Mouse (Mus musculus) MEL (cell line): ENCODE data around the gene Pym1. TPM values are rescaled to one million over a fixed set of nuclear protein-coding genes. Genes with fewer than 3 reads are reported as not detected.

ENCODE experiments used
- DNase-seq: peaks from one replicate; pipeline ENCODE4 v3.0.0; 2011; ENCODE audit warnings: low read depth, low spot score
- H3K27ac ChIP-seq: 2 replicates; pipeline ENCODE4 v1.5.1; 2012; ENCODE audit warnings: low read depth, mild to moderate bottlenecking, control low read depth, low read length, moderate library complexity; ENCODE audit not compliant: control insufficient read depth
- H3K27me3 ChIP-seq, 2 experiments: fragments of 150-350 bp in 1 of 2; sonication (generic) in 1 of 2; 2 replicates each; pipeline ENCODE4 v1.6.1; 2012; ENCODE audit warnings: low read length in 2 of 2, mild to moderate bottlenecking in 2 of 2, improper control_type of control experiment in 1 of 2, moderate library complexity in 1 of 2; ENCODE audit not compliant: insufficient read depth in 2 of 2, control insufficient read depth in 1 of 2
- H3K36me3 ChIP-seq, 2 experiments: 2 replicates each; pipeline ENCODE4 v1.6.1; 2012 to 2014; ENCODE audit warnings: low read length in 2 of 2, improper control_type of control experiment in 1 of 2, inconsistent platforms in 1 of 2, mild to moderate bottlenecking in 1 of 2; ENCODE audit not compliant: insufficient read depth in 2 of 2, control insufficient read depth in 1 of 2
- H3K4me1 ChIP-seq, 2 experiments: fragments of 150-350 bp in 1 of 2; sonication (generic) in 1 of 2; 2 replicates each; pipeline ENCODE4 v1.6.1; 2012; ENCODE audit warnings: low read length in 2 of 2, improper control_type of control experiment in 1 of 2, mild to moderate bottlenecking in 1 of 2; ENCODE audit not compliant: insufficient read depth in 2 of 2, control insufficient read depth in 1 of 2
- H3K4me3 ChIP-seq, 2 experiments: fragments of 150-350 bp in 1 of 2; sonication (generic) in 1 of 2; 2 replicates each; pipeline ENCODE4 v1.5.1; 2012; ENCODE audit warnings: low read depth in 2 of 2, low read length in 2 of 2, mild to moderate bottlenecking in 2 of 2, moderate library complexity in 2 of 2, control low read depth in 1 of 2, improper control_type of control experiment in 1 of 2; ENCODE audit not compliant: control insufficient read depth in 1 of 2, insufficient read depth in 1 of 2
- H3K79me2 ChIP-seq: 2 replicates; pipeline ENCODE4 v1.6.1; 2012; ENCODE audit warnings: mild to moderate bottlenecking, low read length, moderate library complexity; ENCODE audit not compliant: control insufficient read depth, poor library complexity, insufficient read depth
- H3K9ac ChIP-seq: 2 replicates; pipeline ENCODE4 v1.6.1; 2012; ENCODE audit warnings: low read depth, mild to moderate bottlenecking, control low read depth, low read length, moderate library complexity; ENCODE audit not compliant: control insufficient read depth, poor library complexity, severe bottlenecking
- H3K9me3 ChIP-seq: fragments of 150-350 bp; sonication (generic); replicated peaks from 2 replicates; pipeline ENCODE4 v1.6.1; 2012; ENCODE audit warnings: mild to moderate bottlenecking, low read length, improper control_type of control experiment, moderate library complexity; ENCODE audit not compliant: insufficient read depth
- BHLHE40 ChIP-seq: IDR thresholded peaks from 2 replicates; pipeline ENCODE4 v1.6.1; 2012; ENCODE audit warnings: low read depth, mild to moderate bottlenecking, inconsistent platforms, low read length, improper control_type of control experiment, borderline replicate concordance
- E2F4 ChIP-seq: IDR thresholded peaks from 2 replicates; pipeline ENCODE4 v1.6.1; 2011; ENCODE audit warnings: low read depth, low read length, improper control_type of control experiment, borderline replicate concordance
- ELF1 ChIP-seq: IDR thresholded peaks from 2 replicates; pipeline ENCODE4 v1.6.1; 2014; ENCODE audit warnings: low read depth, mild to moderate bottlenecking, inconsistent platforms, low read length, improper control_type of control experiment, moderate library complexity
- ETS1 ChIP-seq: IDR thresholded peaks from 2 replicates; pipeline ENCODE4 v1.6.1; 2012; ENCODE audit warnings: low read depth, mild to moderate bottlenecking, inconsistent platforms, low read length, improper control_type of control experiment, moderate library complexity
- HCFC1 ChIP-seq: IDR thresholded peaks from 2 replicates; pipeline ENCODE4 v1.6.1; 2012; ENCODE audit warnings: low read depth, mild to moderate bottlenecking, inconsistent platforms, low read length, improper control_type of control experiment, moderate library complexity
- JUND ChIP-seq: IDR thresholded peaks from 2 replicates; pipeline ENCODE4 v1.6.1; 2011; ENCODE audit warnings: low read depth, mild to moderate bottlenecking, improper control_type of control experiment, low read length
- KAT2A ChIP-seq: conservative IDR thresholded peaks from 2 replicates; pipeline ENCODE4 v1.6.1; 2012; ENCODE audit warnings: low read depth, low read length, improper control_type of control experiment, inconsistent platforms
- MAX ChIP-seq: IDR thresholded peaks from 2 replicates; pipeline ENCODE4 v1.6.1; 2011; ENCODE audit warnings: low read length, improper control_type of control experiment
- MAZ ChIP-seq: IDR thresholded peaks from 2 replicates; pipeline ENCODE4 v1.6.1; 2012; ENCODE audit warnings: low read depth, mild to moderate bottlenecking, inconsistent platforms, low read length, improper control_type of control experiment
- MXI1 ChIP-seq: IDR thresholded peaks from 2 replicates; pipeline ENCODE4 v1.6.1; 2011; ENCODE audit warnings: mild to moderate bottlenecking, low read depth, low read length, improper control_type of control experiment
- MYB ChIP-seq: IDR thresholded peaks from 2 replicates; pipeline ENCODE4 v1.6.1; 2011; ENCODE audit warnings: mild to moderate bottlenecking, low read depth, low read length, improper control_type of control experiment
- NRF1 ChIP-seq: IDR thresholded peaks from 2 replicates; pipeline ENCODE4 v1.6.1; 2014; ENCODE audit warnings: low read depth, mild to moderate bottlenecking, inconsistent platforms, low read length, improper control_type of control experiment, moderate library complexity; ENCODE audit not compliant: poor library complexity, insufficient read depth, severe bottlenecking
- POLR2A ChIP-seq, 2 experiments: IDR thresholded peaks; 2 replicates each; pipeline ENCODE4 v1.6.1; 2011 to 2012; ENCODE audit warnings: low read length in 2 of 2, mild to moderate bottlenecking in 2 of 2, control low read depth in 1 of 2, improper control_type of control experiment in 1 of 2, low read depth in 1 of 2, moderate library complexity in 1 of 2; ENCODE audit not compliant: control insufficient read depth in 1 of 2, insufficient read depth in 1 of 2, poor library complexity in 1 of 2
- POLR2AphosphoS2 ChIP-seq: IDR thresholded peaks from 2 replicates; pipeline ENCODE4 v1.6.1; 2011; ENCODE audit warnings: low read length, improper control_type of control experiment
- POLR2AphosphoS5 ChIP-seq: IDR thresholded peaks from 2 replicates; pipeline ENCODE4 v1.6.1; 2012; ENCODE audit warnings: low read depth, borderline replicate concordance, mild to moderate bottlenecking, inconsistent platforms, low read length, moderate library complexity, mixed read lengths
- RAD21 ChIP-seq: IDR thresholded peaks from 2 replicates; pipeline ENCODE4 v1.6.1; 2011; ENCODE audit warnings: mild to moderate bottlenecking, low read depth, low read length, improper control_type of control experiment
- RCOR1 ChIP-seq: IDR thresholded peaks from 2 replicates; pipeline ENCODE4 v1.6.1; 2012; ENCODE audit warnings: low read depth, mild to moderate bottlenecking, inconsistent platforms, low read length, improper control_type of control experiment
- SMC3 ChIP-seq: IDR thresholded peaks from 2 replicates; pipeline ENCODE4 v1.6.1; 2011; ENCODE audit warnings: low read depth, low read length, improper control_type of control experiment
- TCF12 ChIP-seq: IDR thresholded peaks from 2 replicates; pipeline ENCODE4 v1.6.1; 2014; ENCODE audit warnings: low read depth, mild to moderate bottlenecking, inconsistent platforms, low read length, improper control_type of control experiment, moderate library complexity
- UBTF ChIP-seq: IDR thresholded peaks from 2 replicates; pipeline ENCODE4 v1.6.1; 2012; ENCODE audit warnings: low read depth, mild to moderate bottlenecking, inconsistent platforms, low read length, improper control_type of control experiment, moderate library complexity, borderline replicate concordance; ENCODE audit not compliant: insufficient read depth
- USF1 ChIP-seq: IDR thresholded peaks from 2 replicates; pipeline ENCODE4 v1.6.1; 2014; ENCODE audit warnings: low read depth, mild to moderate bottlenecking, inconsistent platforms, low read length, improper control_type of control experiment, moderate library complexity
- USF2 ChIP-seq, 2 experiments: IDR thresholded peaks; 2 replicates each; pipeline ENCODE4 v1.6.1; 2011 to 2012; ENCODE audit warnings: improper control_type of control experiment in 2 of 2, low read length in 2 of 2, borderline replicate concordance in 1 of 2, inconsistent platforms in 1 of 2, low read depth in 1 of 2, mild to moderate bottlenecking in 1 of 2; ENCODE audit not compliant: insufficient read depth in 1 of 2
- polyA plus RNA-seq, 2 experiments: library from polyadenylated mRNA; stranded (reverse) in 1 of 2; unstranded in 1 of 2; fragments of >175 nt in 1 of 2; fragments of >200 nt in 1 of 2; gene quantifications; 2 replicates each; pipeline versions ENCODE4 v1.2.1 to v1.2.4; 2012; ENCODE audit warnings: low replicate concordance in 2 of 2, low read depth in 1 of 2; ENCODE audit not compliant: insufficient read length in 2 of 2, insufficient read depth in 1 of 2, missing spikeins in 1 of 2
- total RNA-seq: library from RNA; depleted of rRNA; stranded (reverse); fragments of 300-350 nt; gene quantifications from 2 replicates; pipeline ENCODE4 v1.2.3, GENCODE M21; 2012

Pym1 gene
- total and polyA plus RNA-seq, 3 experiments: 77.4 to 107 TPM; not detected in 1

- TF ChIP-seq USF1: no peak
- peak; percentile 100 for TF ChIP-seq MAZ
- no peak for TF ChIP-seq USF2 (IDR thresholded peaks at IDR 0.05; ENCODE audit: borderline replicate concordance in 1 of 2, insufficient read depth in 1 of 2, low read depth in 1 of 2, low read length in 2 of 2)
- no peak; the same call in 1 of the 2 replicates for TF ChIP-seq SMC3
These were observed 57.7 kb downstream of the Pym1 start (continued) for GRCm38 (mm10) chr10:128805092-128806000.

DNA sequence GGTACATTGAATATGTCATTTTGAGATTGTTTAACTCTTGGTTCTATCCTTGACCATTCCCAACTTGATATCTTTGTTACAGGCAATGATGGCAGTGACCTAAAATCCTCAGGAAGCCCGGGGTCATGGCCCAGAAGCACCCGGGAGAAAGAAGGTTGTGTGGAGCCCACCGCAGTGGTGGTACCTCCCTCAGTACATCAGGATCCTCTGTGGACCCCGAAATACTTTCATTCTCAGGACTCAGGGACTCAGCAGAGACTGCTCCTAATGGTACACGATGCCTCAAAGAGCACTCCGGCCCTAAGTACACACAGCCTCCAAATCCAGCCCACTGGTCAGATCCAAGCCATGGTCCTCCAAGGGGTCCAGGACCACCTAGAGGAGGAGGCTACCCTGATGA is 58.4 kb downstream of the Pym1 start:
- H3K9ac ChIP-seq: peak overlapping the region; percentile 78
- no peak for TF ChIP-seq BHLHE40
- TF ChIP-seq RCOR1: no peak
- TF ChIP-seq JUND: no peak
- no peak for TF ChIP-seq ETS1
- no peak for TF ChIP-seq UBTF
- TF ChIP-seq NRF1: no peak
- no peak for TF ChIP-seq KAT2A
- no peak for TF ChIP-seq HCFC1
- no peak for TF ChIP-seq ELF1
- no peak for TF ChIP-seq MYB
- no peak for TF ChIP-seq POLR2AphosphoS5
- no peak for TF ChIP-seq MAX
- no peak for TF ChIP-seq POLR2AphosphoS2
- no peak for TF ChIP-seq MXI1
- TF ChIP-seq USF2 (IDR thresholded peaks at IDR 0.05; ENCODE audit: borderline replicate concordance in 1 of 2, insufficient read depth in 1 of 2, low read depth in 1 of 2, low read length in 2 of 2): no peak
- TF ChIP-seq POLR2A (IDR thresholded peaks at IDR 0.05; ENCODE audit: control insufficient read depth in 1 of 2, insufficient read depth in 1 of 2, low read depth in 1 of 2, low read length in 2 of 2, poor library complexity in 1 of 2): no peak
- no peak for TF ChIP-seq RAD21
- TF ChIP-seq TCF12: no peak
- TF ChIP-seq E2F4: no peak
- no peak for TF ChIP-seq SMC3
- peak overlapping the region; percentile 49 for H3K27ac ChIP-seq
- H3K9me3 ChIP-seq: no peaks in the 10 kb centered on the region
- no peaks in the 10 kb centered on the region for H3K27me3 ChIP-seq
- peaks cover 27% of the 10 kb centered on the region for H3K79me2 ChIP-seq
- DNase-seq: no peak
- H3K4me3 ChIP-seq: peak overlapping the region; percentile 69 to 86
- peaks cover 5 to 12% of the 10 kb centered on the region in 2 experiments; a peak in 3 of 4 replicates for H3K4me1 ChIP-seq
- peaks cover 0 to 8% of the 10 kb centered on the region in 2 experiments; a peak in 2 of 4 replicates for H3K36me3 ChIP-seq
